Mouse (Mus musculus) intestine, embryonic 14.5 days (tissue): ENCODE results near the gene Tgfa. TPM values are rescaled to one million over a fixed set of nuclear protein-coding genes. Genes with fewer than 3 reads are reported as not detected.

Experiments used
- ATAC-seq: fragments of 200-750 bp; cut with Nextera tagmentation; replicated peaks from 2 replicates; pipeline ENCODE4 v1.8.0; 2017; ENCODE audit warnings: low read depth, moderate number of reproducible peaks, moderate TSS enrichment, moderate library complexity; ENCODE audit not compliant: low FRiP score, low TSS enrichment
- DNase-seq: peaks from one replicate; pipeline ENCODE4 v3.0.0-alpha.2; 2018; ENCODE audit warnings: low spot score
- H3K27ac ChIP-seq: fragments of 300-500 bp; sonication (generic); 2 replicates; pipeline ENCODE4 v1.5.1; 2014; ENCODE audit warnings: low read depth, mild to moderate bottlenecking, control low read depth
- H3K27me3 ChIP-seq: fragments of 300-500 bp; sonication (generic); replicated peaks from 2 replicates; pipeline ENCODE4 v1.6.1; 2014; ENCODE audit warnings: low read length, control low read depth; ENCODE audit not compliant: control insufficient read depth, insufficient read depth
- H3K36me3 ChIP-seq: fragments of 300-500 bp; sonication (generic); 2 replicates; pipeline ENCODE4 v1.6.1; 2014; ENCODE audit warnings: low read length, control low read depth; ENCODE audit not compliant: control insufficient read depth, insufficient read depth
- H3K4me1 ChIP-seq: fragments of 300-500 bp; sonication (generic); replicated peaks from 2 replicates; pipeline ENCODE4 v1.6.1; 2014; ENCODE audit warnings: low read length, control low read depth, mixed read lengths; ENCODE audit not compliant: control insufficient read depth, insufficient read depth
- H3K4me2 ChIP-seq: fragments of 300-500 bp; sonication (generic); 2 replicates; pipeline ENCODE4 v1.6.1; 2014; ENCODE audit warnings: low read length
- H3K4me3 ChIP-seq: fragments of 300-500 bp; sonication (generic); 2 replicates; pipeline ENCODE4 v1.5.1; 2014; ENCODE audit warnings: low read depth, low read length, control low read depth, mixed read lengths
- H3K9ac ChIP-seq: fragments of 300-500 bp; sonication (generic); 2 replicates; pipeline ENCODE4 v1.6.1; 2014; ENCODE audit warnings: mild to moderate bottlenecking, low read length
- H3K9me3 ChIP-seq: fragments of 300-500 bp; sonication (generic); 2 replicates; pipeline ENCODE4 v1.6.1; 2016; ENCODE audit warnings: low read length, control low read depth; ENCODE audit not compliant: control insufficient read depth
- WGBS: fragments of 180-500 bp; shearing (Covaris S2); extraction: QIAGEN DNeasy Blood & Tissue Kit; methylation state at CpG from one replicate; pipeline ENCODE4 v1.1.7; 2014; 5-methylcytosine and 5-hydroxymethylcytosine counted together
- polyA plus RNA-seq: library from polyadenylated mRNA; unstranded; fragments of >200 nt; fragmentation: Nextera tagmentation; extraction: Ambion mirVana; gene quantifications from 2 replicates; pipeline ENCODE4 v1.2.1, GENCODE M21; 2014

Gene Tgfa
- polyA plus RNA-seq, 1 experiment from 2014 or later: 7.3 TPM

- ATAC-seq (no peak), DNase-seq (peak; percentile 66)
- H3K4me1 ChIP-seq: no peaks in the 10 kb centered on the region; the same call in 1 of the 2 replicates
- 7% methylated on average over 14 of the region's 14 CpGs for WGBS
- peaks cover 32% of the 10 kb centered on the region for H3K27me3 ChIP-seq
- peak overlapping the region; percentile 68 for H3K4me2 ChIP-seq
- peak overlapping the region; percentile 46 for H3K4me3 ChIP-seq
- no peaks in the 10 kb centered on the region for H3K9me3 ChIP-seq
- H3K9ac ChIP-seq: no peak overlapping the region
- H3K27ac ChIP-seq: no peak overlapping the region
- no peaks in the 10 kb centered on the region for H3K36me3 ChIP-seq
These were observed 1.0 kb downstream of the Tgfa start for GRCm38 (mm10) chr6:86196034-86196433.

DNA sequence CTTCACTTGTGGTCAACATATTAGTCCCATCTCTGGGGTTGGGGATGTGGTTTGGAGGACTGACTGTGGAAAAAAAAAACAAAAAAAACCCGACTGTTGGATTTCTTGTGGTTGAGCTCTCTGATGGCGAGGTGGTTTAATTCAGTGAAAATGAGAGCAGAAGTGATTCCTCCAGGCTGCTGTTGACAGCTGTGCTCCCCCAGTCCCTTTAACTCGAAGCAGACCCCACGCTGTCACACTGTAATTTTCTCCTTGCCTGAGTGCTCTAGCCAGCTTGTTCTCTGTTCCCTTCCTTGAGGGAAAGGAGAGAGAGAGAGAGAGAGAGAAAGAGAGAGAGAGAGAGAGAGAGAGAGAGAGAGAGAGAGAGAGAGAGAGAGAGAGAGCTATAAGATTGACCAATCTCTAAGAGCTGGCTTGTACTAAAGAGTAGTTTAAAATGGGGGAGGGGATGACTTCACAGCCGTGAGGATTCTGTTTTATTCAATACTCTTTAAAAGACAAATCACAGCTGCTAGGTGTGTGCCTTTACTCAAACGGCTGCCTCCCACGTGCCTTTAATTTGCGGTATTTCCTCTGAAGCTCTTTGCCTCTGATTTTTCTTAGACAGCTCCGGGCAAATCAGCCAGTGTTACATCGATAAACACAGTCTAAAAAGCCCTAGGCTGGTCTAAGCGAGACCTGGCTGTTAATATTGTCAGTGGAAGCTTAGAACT, 2.3 kb downstream of the Tgfa start:
- no peak for ATAC-seq
- no peak for DNase-seq
- WGBS: 24% methylated on average over 11 of the region's 11 CpGs

GRCm38 (mm10) chr6:86200934-86201333, 5.9 kb downstream of the Tgfa start:
- Histone ChIP-seq H3K9me3 (peaks cover 5% of the 10 kb centered on the region; the same call in 1 of the 2 replicates), H3K4me2 (no peak overlapping the region), H3K36me3 (no peaks in the 10 kb centered on the region), H3K27ac (no peak overlapping the region), H3K27me3 (peaks cover 13% of the 10 kb centered on the region), H3K4me3 (no peak overlapping the region), H3K4me1 (no peaks in the 10 kb centered on the region; the same call in 1 of the 2 replicates), H3K9ac (no peak overlapping the region)
- DNase-seq (no peak), ATAC-seq (no peak)
- WGBS: 82% methylated on average over 5 of the region's 5 CpGs

More for the DNA sequence above, 2.3 kb downstream of the Tgfa start:
- H3K4me2 ChIP-seq: no peak overlapping the region
- H3K4me1 ChIP-seq: no peaks in the 10 kb centered on the region; the same call in 1 of the 2 replicates
- H3K9me3 ChIP-seq: no peaks in the 10 kb centered on the region
- no peaks in the 10 kb centered on the region for H3K36me3 ChIP-seq
- no peak overlapping the region for H3K9ac ChIP-seq
- H3K27me3 ChIP-seq: peaks cover 32% of the 10 kb centered on the region
- no peak overlapping the region for H3K27ac ChIP-seq
- no peak overlapping the region for H3K4me3 ChIP-seq

DNA sequence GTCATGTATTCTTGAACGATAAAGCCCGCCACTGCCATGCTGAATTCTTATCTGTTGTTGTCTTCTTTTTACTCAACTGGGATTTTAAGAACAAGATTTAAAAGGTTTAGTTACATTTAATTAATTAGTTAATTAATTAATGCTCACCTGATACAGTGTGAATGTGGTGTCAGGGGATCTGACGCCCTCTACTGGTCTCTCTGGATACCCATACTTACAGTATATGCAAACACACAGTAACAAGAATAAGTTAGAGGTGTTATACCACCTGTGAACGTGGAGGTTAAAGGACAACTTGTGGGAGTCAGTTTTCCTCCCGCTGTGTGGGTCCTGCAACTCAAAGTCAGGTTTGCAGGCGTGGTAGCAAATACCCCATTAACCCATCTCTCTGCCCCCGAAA, 8.1 kb downstream of the Tgfa start:
- Histone ChIP-seq H3K27ac (no peak overlapping the region), H3K9me3 (peaks cover 5% of the 10 kb centered on the region; the same call in 1 of the 2 replicates), H3K36me3 (no peaks in the 10 kb centered on the region), H3K4me3 (no peak overlapping the region), H3K4me2 (no peak overlapping the region), H3K27me3 (peaks cover 4% of the 10 kb centered on the region; the same call in 1 of the 2 replicates), H3K9ac (no peak overlapping the region), H3K4me1 (no peaks in the 10 kb centered on the region)
- DNase-seq: no peak
- no peak for ATAC-seq
- 79% methylated on average over 7 of the region's 7 CpGs for WGBS

DNA sequence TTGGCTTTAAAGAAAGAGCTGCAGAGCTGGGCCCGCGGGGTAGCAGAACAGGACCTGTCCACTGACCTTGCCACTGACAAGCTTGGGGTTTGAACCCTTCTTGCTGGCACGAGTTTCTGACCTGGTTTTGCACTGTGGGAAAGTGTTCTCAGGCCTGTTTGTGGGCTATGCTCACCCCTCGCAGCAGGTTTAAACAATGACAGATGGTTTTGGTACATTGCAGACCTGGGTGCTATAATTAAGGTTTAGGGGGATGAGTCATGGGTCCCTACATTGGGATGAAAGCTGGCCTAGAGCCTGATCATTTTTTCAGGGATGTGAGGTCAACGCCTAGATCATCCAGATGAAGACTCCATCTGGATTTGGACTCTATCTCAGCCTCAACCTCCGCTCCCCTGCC, 11.0 kb downstream of the Tgfa start:
- peaks cover 5% of the 10 kb centered on the region; the same call in 1 of the 2 replicates for H3K9me3 ChIP-seq
- H3K36me3 ChIP-seq: no peaks in the 10 kb centered on the region
- H3K4me1 ChIP-seq: peaks cover 5% of the 10 kb centered on the region; the same call in 1 of the 2 replicates
- 74% methylated on average over 6 of the region's 6 CpGs for WGBS
- no peak overlapping the region for H3K4me2 ChIP-seq
- no peak overlapping the region for H3K27ac ChIP-seq
- H3K9ac ChIP-seq: no peak overlapping the region
- ATAC-seq (no peak), DNase-seq (no peak)
- H3K27me3 ChIP-seq: no peaks in the 10 kb centered on the region
- no peak overlapping the region for H3K4me3 ChIP-seq

DNA sequence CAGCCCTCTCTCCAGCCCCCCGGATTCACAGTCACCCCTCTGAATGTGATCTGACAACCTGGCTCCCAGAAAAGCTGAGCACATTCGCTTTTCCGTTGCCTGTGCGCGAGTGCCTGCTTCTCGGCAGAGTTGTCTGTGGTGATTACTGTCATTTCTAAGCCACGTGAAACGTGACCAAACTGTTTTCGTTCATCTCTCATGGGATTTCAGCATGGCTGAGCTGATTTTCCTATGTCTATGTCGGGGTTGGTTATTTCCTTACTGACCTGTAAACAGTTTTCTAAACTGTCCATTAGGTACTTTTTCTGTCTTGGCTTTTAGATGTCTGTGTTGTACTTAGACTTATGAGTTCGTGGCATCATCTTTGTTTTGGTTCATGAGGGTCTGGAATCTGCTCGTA, 12.0 kb downstream of the Tgfa start:
- no peaks in the 10 kb centered on the region for H3K36me3 ChIP-seq
- no peak overlapping the region for H3K9ac ChIP-seq
- H3K27ac ChIP-seq: no peak overlapping the region
- ATAC-seq (no peak), DNase-seq (no peak)
- H3K4me1 ChIP-seq: peaks cover 5% of the 10 kb centered on the region; the same call in 1 of the 2 replicates
- no peak overlapping the region for H3K4me2 ChIP-seq
- peaks cover 5% of the 10 kb centered on the region; the same call in 1 of the 2 replicates for H3K9me3 ChIP-seq
- 80% methylated on average over 12 of the region's 12 CpGs for WGBS
- H3K4me3 ChIP-seq: no peak overlapping the region
- H3K27me3 ChIP-seq: no peaks in the 10 kb centered on the region

DNA sequence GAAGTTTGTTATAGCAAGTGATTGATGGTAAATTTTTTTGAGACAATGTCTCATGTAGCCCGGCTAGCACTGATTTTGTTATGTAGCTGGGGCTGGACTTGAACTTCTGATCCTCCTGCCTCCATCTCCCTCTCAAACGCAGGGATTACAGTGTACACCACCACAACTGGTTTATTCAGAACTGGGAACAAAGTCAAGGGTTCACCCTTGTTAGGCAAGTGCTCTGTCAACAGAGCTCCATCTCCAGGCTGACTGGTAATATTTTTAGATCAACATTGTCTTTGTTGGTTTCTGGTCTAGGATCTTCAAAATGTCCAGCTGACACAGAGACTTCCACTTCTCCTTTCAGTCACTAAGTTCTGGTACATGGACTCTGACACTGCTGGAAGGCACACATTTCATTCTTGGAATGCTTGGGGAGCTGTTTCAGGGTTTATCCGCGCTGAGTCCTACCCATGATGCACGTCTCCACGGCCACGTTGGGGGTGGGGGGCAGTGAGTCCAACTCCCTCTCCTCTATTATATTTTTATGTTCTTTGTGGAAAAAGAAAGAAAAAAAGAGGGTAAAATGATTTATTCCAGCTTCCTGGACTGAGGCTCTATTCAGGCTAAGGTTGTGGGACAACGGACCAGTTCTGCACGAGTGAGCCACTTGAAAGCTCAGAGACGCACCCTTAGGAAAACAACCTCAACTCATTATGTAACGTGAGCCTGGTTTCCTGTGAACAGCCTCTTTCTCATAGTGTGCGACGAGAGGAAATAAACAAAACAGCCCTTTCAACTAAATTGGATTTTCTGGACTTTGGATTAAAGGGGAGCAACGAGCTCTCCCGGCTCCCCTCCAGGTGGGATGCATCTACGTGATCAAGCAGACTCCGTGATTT, 14.4 kb downstream of the Tgfa start:
- Histone ChIP-seq H3K9ac (no peak overlapping the region), H3K9me3 (0 out of 2 replicates have a peak, but pooled peaks cover under 1% of the 10 kb centered on the region), H3K27me3 (no peaks in the 10 kb centered on the region), H3K4me3 (no peak overlapping the region), H3K4me1 (peaks cover 5% of the 10 kb centered on the region; the same call in 1 of the 2 replicates), H3K27ac (no peak overlapping the region), H3K36me3 (no peaks in the 10 kb centered on the region), H3K4me2 (0 out of 2 replicates have a peak overlapping the region, but pooled peaks have one; percentile 3)
- DNase-seq (no peak), ATAC-seq (no peak)
- WGBS: 42% methylated on average over 17 of the region's 17 CpGs

- DNase-seq (no peak), ATAC-seq (no peak)
- Histone ChIP-seq H3K9me3 (no peaks in the 10 kb centered on the region), H3K27ac (no peak overlapping the region), H3K4me2 (0 out of 2 replicates have a peak overlapping the region, but pooled peaks have one; percentile 3), H3K36me3 (no peaks in the 10 kb centered on the region), H3K27me3 (no peaks in the 10 kb centered on the region), H3K4me1 (peaks cover 5% of the 10 kb centered on the region; the same call in 1 of the 2 replicates), H3K9ac (no peak overlapping the region), H3K4me3 (no peak overlapping the region)
- WGBS: 59% methylated on average over 6 of the region's 6 CpGs
These were observed 15.0 kb downstream of the Tgfa start for GRCm38 (mm10) chr6:86210017-86210408.
